Mouse (Mus musculus) mature B cell (primary cell): ENCODE measurements around the gene Lhfp.

ENCODE experiments used
- in situ Hi-C: fragments of 300-500 bp; cut with MboI; formaldehyde crosslinking; loops from 2 replicates; pipeline ENCODE4 v1.14.3; 2019

Lhfp gene

DNA sequence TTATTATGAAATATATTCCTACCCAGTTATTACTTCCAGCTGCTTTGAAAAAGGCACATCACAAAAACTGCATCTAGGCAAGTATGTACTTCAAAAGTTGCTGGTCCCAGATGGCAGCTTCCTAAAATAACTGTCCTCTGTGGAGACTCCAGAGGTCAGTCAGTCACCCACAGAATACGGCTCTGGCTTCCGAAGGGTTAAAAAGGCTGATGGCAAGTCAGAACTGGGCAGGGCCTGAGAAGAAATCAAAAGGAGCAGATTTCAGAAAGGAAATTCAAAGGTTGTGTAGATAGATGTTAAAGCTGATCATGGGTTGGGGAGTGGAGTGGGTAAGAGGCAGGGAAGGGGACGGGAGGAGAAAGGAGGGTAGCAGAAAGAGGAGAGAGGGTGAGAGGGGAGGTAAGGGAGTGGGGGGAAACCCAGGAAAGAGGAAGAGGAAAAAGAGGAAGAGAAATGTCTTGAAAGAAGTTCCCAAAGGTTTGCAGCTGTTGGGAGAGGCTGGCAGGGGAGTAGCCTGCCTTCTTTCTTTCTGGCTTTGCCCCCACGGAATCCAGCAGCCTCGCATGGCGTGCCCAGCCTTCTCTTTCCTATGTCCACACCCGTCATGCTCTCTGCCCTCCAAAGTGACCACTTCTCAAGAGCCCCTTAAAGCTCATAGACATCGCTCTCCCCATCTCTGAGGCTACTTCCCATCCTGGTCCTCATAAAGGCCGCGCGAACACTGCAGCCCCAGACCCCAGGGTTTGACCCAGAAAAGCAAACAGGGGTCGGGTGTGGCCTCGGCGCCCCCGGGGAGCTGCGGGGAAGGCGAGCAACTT lies 526 bp upstream of the Lhfp start:
- in situ Hi-C loops, result no loop called here

DNA sequence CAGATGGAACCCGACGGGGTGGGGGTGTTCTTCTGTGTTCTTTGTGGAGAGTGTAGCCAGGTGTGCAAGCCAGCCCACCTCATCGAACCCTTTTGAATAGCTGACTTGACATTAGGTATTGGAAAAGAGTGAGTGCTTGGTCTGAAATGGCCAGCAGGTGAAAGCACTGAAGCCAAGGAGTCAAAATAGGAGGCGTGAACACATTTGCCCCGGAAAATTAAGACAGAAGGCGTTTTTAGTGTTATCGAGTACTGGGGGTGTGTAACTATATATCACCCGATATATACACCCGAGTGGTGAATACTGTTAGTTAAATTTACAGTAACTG lies 876 bp downstream of the Lhfp start:
- in situ Hi-C loops, result no loop called here

DNA sequence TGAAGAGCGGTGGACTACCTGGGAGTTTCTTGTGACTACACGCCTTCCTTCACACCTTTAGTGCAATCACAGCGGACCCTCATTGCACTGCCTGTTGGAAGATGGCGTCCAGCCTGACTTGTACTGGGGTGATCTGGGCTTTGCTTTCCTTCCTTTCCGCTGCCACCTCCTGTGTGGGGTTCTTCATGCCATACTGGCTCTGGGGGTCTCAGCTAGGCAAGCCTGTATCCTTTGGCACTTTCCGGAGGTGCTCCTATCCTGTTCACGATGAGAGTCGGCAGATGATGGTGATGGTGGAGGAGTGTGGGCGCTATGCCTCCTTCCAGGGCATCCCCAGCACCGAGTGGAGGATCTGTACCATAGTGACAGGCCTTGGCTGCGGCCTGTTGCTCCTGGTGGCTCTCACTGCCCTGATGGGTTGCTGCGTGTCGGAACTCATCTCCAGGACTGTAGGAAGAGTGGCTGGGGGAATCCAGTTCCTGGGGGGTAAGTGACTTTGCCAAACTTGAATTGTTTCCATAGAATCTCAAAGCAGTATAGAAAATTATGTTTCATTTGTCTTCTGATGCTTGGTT lies 2.0 kb downstream of the Lhfp start:
- in situ Hi-C loops, result no loop called here

DNA sequence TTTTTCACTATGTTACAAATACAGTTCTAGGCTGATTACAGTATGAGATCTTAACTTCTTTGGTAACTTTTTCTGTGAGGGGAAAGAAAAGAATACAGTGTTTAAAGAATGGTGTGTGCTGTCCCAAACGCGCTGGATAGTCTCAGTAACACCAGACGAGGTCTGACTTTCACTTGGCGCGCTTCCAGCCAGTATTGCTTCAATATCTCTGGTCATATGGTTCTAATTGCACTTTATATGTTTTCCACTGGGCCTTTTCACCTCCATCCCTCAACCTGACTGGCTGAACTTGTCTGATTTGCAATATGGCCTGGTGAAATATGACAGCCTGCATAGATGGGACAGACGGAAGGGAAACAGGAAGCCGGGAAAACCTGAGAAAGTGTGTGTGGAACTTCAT lies 2.9 kb downstream of the Lhfp start:
- in situ Hi-C loops, result no loop called here

DNA sequence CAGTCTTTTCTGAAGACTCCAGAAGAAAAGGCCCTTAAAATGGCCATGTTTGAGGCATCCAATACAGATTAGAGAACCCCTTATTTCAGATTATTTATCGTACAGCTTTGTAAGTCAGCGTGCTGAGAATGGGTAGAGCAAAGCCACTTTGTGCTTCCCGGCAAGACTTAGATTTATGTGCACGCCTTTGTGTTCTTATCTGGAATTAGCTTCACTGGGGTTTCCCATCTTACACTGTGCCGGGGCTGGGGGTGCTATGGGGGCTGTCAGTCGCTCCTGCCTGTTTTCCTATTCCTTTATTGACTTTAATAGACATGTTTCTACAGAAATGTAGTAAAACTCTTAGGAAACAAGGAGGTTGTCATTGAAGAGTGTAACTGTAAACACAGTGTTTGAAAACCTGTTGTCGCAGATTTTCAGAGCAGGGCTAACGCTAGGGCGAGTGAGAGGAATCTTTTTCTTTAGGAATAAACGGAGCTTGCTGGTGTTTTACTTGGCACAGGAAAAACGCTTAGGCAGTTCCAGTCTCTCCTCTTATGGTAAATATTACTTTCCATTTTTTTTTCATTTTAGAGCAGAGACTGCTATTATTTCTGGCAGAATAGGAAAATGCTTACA lies 3.5 kb downstream of the Lhfp start:
- in situ Hi-C loops, result no loop called here

DNA sequence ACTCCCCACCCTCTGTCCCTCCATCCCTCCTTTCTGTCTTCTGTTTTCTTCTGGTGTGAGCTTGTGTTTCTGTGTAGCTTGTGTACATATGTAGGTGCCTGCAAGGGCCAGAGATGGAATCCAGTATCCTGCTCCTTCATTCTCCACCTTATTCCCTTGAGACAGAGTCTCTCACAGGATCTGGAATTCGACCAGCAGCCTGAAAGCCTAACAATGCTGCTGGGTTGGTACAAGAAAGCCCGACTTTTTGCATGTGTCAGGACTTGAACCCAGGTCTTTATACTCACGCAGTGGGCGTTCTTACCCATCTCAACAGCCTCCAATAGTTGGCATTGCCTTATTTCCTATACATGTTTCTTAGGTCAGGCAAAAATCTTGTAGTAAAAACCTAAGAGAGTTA lies 4.4 kb downstream of the Lhfp start:
- in situ Hi-C loops, result no loop called here

DNA sequence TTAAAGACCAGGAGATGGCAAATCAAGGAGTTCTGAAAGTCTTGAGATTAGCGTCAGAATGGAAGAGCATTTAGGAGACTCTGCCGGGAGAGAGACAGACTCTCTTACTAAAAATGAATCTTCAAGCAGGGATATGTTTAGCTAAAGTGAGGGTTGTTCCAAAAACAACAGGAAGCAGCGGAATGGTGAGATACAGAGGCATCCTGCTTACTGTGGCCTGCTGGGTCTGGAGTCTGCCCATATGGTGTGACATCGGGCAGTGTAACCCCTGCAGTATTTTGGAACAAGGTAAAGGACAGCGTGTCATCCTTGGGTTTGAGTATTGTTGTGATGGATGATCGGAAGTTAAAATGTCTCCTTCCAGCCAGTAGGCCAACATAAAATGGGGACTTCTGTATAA lies 5.0 kb downstream of the Lhfp start:
- in situ Hi-C loops, result no loop called here

DNA sequence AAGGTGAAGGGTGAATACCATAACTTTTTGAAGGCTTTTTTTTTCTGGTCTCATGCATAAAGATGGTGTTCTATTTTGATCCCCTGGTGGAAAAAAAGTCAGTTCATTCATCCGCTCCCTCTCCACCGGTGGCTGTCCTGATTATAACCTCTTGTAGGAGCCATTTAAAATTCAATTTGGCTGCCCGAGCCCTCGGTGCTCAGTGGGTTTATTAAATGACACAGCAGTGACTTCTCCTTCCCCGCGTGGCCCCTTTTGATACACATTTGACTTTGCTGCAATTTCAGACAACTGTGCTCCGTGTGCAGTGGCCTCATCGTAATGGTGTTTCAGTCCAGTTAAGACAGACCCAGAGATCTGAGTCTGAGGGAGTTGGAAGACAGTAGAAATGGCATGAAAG lies 11.1 kb downstream of the Lhfp start:
- in situ Hi-C loops, result no loop called here

DNA sequence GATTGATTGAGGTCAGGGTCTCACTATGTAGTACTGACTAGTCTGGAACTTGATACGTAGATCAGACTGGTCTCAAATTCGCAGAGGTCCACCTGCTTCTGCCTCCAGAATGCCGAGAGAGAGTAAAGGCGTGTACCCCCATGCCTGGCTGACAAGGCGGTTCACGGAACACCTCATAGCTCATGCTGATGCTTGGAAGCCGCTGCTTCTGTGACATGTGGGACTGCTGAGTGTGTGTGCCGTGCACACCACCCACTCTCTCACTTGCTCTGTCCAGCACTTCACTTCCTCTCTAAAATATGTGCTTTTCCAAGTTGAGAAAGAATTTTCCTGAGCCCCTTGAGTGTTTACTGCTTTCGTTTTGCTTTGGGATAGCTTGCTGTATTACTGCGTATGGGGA lies 15.1 kb downstream of the Lhfp start:
- in situ Hi-C loops, result no loop called here

DNA sequence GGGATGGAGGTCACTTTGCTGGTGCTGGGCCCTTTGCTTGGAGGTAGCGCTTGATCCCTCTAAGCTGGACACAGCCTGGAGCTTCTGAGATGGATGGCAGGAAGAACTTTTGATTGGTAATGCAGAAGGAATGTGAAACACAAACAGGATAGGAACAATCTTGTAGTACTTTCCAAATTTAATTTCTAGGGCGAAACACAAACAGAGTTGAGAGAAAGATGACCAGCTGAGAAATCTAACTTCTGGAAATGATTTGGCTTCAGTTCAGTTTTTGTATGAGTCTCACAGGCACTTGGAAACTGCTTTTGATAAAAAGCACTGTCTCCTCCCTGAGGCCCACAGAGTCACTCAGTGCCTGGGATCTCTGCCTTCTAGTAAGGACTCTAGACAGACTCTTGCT lies 18.6 kb downstream of the Lhfp start:
- in situ Hi-C loops, result no loop called here

DNA sequence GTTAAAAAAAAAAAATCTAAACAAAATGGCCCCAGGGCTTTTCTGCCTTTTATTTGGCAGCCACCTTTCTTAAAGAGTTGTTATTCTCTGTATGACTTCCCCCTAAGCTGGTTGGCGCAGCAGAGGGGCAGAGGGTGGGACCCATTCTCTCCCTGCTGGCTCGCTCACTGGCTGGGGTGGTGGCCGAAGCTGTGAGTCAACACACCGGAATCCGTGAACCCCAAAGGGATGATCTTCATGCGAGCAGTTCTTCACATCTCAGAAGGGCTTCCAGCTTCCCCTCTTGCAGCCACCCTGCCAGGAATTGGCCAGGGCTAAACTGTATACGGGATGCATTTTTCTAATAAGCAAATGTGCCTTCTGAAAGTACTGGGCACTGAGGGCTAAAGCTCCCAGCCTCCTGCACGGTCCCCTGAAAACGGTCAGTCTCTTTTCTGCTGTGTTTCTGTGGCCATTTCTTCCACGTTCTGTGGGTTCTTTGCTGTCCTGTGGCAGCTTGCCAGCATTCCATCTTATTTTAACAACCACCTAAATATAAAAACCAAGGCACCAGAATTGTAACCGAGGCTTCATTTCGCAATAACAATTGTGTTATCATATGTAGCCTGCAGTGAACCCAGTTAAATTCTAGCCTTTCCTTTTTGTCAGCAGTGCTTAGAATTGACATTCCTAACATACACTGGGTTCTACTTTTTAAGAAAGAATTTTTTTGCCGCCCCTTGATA lies 22.3 kb downstream of the Lhfp start:
- in situ Hi-C loops, result no loop called here

DNA sequence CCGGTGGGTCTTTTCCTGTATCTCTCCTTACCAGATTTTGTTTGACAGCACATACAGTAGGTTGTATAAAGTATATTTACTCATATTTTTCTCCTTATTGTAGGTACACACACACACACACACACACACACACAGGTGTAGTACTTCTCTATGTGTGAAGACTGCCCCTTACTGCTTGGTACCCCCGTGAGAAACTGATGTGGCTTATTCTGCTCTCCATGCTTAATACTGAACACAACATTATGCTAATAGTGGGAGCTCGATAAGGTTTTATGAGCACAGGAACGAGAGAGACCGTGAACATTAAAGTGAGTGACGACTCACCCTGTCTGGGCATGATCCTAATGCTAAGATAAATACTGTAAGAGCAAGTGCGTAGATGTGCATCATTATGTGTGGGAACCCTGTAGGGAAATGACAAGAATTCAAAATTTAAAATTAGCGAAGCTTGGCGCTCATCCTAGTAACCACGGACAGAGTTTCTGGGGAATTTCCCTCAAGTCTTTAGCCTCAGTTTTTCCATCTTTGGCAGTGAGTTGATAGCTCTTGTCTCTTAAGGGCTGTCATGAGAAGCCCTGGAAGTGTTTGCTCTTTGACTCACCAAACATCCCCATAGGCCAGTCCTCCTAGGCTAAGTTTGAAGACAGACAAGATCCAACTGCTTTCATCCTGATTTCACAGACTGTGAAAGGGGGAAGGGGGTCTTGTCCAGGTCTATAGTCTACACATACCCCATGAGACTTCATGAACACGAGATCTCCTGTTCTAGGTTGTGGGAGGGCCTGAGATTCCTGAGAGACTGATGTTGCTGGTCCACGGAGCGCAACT lies 24.2 kb downstream of the Lhfp start:
- in situ Hi-C loops, result no loop called here

DNA sequence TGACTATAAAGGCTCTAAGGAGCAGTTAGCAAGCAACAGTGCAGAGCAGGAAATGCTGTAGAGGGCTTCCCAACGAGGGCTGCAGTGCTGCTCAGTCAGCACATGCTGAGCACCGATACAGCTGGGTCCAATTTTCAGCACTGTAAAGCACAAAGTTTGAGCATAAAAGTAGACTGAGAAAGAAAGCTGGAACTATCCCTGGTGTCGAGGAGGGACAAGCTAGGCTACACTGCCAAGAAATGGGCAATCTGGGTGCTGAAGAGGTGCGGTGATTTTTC lies 24.7 kb downstream of the Lhfp start:
- in situ Hi-C loops, result no loop called here

DNA sequence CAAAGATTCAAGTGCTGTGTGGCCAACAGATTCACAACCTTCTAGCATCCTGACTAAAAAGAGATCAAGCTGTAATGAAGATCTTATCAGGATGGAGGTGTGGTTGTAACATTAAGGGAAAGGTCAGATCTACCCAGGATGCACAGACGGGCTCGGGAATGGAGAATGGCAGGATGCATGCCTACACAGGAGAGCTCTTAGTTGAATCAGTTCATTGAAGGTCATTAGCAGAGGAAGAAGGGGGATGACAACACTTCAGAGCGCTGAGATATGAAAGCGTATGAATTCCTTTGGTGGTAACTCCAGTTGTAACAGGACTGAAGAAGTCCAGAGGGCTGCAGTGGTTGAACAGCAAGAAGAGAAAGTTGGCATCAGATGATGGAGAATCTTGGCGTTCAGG lies 27.1 kb downstream of the Lhfp start:
- in situ Hi-C loops, result no loop called here

DNA sequence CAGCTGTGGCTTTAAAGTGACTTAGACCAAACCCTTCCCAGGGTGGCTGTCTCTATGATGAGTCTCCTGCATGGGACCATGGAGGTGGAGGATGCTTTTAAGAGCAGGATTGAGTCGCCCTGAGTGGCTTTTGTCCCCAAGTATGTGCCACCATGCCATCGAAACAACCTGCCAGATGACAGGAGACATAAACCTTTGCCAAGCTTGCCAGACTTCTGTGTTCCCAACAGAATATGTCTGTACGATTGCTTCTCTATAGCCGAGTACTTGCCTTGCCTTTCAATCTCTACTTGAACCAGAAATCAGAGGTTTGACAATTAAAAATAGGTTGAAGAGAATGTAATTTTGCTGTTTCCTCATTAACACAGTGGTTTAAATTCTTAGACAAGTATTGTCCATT lies 32.9 kb downstream of the Lhfp start:
- in situ Hi-C loops, result no loop called here

DNA sequence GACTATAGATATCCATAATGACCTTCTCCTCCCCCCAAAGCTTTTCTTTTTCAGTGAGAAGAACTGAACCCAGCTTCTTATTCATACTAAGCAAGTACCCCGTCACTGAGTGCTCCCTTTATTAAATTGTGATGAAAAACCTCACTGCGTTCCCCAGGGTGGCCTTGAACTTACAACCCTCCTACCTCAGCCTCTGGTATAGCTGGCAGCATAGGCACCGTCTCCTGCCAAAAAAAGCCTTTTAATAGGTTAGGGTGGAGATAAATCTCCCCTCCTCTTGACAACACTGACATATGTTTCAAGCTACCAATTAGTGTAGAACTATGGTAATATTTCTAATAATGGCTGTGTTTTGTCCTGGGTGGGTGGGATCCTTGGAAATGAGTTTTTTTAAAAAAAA lies 33.4 kb downstream of the Lhfp start:
- in situ Hi-C loops, result no loop called here

DNA sequence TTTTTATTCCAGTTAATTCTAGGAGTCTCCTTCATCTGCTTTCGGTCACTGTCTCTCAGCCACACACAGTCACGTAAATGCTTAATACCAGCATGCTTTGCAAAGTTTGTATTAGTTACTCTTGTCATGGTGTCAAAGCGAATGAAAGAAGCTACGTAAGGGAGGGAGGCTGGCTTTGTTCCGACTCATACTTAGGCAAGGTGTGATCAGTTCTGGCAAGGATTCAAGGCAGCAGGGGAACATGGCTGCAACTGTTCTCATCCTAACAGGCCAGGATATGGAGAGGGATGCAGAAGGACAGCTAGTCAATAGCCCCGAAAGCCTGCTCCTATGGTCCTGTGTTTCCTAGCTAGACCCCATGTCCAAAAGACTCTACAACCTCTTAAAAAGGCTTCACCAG lies 39.0 kb downstream of the Lhfp start:
- in situ Hi-C loops, result no loop called here

DNA sequence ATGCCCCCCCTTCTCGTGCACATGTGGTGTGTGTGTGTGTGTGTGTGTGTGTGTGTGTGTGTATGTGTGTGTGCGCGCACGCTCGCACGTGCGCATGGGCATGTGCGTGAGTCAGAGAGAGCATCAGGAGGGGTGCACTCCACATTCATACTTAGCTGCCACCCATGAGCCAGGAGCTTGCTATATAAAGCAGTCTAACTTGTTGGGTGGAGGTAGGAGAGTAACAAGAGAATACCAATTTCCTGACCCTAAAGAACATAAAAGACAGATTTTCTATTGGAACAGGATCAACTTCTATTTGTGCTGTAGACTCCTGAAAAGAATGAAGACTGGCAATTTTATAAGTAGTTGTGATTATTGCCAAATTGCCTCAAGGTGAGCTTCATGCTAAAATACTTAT lies 39.4 kb downstream of the Lhfp start:
- in situ Hi-C loops, result no loop called here

DNA sequence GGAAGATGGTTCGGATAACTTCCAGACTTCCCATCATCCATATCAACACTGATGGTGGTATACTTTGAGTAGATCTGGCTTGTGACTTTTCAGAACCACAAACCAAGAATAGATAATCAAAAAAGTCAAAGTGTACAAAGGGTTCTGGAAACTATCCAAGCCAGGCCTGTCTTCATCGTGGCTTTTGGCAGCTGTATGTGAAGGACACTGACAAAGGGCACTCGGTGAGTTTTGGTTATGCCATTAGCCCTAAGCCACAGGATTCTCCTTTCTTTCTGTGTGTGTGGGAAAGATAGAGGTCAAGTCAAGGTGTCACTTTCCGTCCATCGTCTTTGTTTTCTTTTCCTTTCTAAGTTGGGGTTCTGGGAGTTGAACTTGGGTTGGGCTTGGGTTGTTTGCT lies 42.4 kb downstream of the Lhfp start:
- in situ Hi-C loops, result no loop called here

DNA sequence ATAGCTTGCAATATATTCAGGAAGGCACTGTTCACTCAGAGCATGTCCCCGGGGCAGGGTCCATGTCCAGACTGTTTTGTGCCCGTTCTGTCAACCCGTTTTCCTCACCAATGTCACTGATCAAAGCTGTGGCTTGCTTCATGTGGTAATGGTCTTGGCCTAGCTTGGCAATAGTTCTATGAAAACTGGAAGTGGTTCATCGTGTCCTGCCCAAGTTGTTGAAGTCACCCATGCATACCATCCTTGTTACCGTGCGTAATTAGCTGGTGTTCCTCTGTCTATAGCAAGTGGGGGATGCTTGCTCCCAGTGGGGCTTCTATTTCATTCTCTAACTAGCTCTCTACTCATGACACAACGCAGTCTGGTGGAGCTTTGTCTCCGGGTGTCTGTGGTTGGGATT lies 43.5 kb downstream of the Lhfp start:
- in situ Hi-C loops, result no loop called here

DNA sequence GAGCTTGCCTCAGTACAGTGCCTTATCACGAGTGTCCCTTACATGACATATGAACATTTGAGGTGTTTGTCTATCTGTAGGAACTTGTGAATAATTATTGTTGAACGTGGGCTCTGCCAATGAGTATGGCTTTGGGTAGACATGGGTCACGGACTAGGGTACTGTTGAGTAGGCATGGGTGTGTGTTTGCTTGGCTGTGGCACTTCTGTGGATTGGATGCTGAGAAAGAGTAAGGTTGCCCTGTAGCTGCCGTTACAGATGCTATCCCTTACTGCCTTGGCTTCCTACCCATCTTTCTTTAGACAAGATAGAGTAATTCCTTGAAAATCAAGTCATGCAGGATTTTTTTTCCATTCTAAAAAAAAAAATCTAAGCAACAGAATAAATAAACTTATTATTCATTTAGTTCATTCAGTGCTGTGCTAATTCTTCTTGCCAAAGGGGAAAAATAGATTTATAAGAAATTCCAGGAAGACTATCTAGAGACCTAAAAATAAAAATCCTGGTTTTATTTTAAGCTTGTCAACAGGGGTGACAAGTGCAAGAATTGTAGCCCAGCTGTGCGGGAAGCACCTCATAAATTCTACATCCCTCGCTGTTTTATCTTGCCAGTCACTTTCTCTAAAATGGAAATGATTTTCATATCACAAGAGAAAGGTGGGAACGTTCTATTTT lies 45.3 kb downstream of the Lhfp start:
- in situ Hi-C loops, result no loop called here
